Mouse (Mus musculus) liver, embryonic 16.5 days (tissue): Measurements from ENCODE around the gene Rnf148. TPM values are rescaled to one million over a fixed set of nuclear protein-coding genes. Genes with fewer than 3 reads are reported as not detected.

Experiments
- ATAC-seq: fragments of 200-750 bp; cut with Nextera tagmentation; 2 replicates; pipeline ENCODE4 v1.8.0; 2017; ENCODE audit warnings: low read depth, mild to moderate bottlenecking, moderate number of reproducible peaks, moderate library complexity
- H3K27ac ChIP-seq: fragments of 300-500 bp; sonication (generic); 2 replicates; pipeline ENCODE4 v1.5.1; 2014; ENCODE audit warnings: mild to moderate bottlenecking, low read length
- H3K27me3 ChIP-seq: fragments of 300-500 bp; sonication (generic); 2 replicates; pipeline ENCODE4 v1.6.1; 2014; ENCODE audit warnings: low read depth, low read length, mixed read lengths; ENCODE audit not compliant: control insufficient read depth, insufficient read depth
- H3K36me3 ChIP-seq: fragments of 300-500 bp; sonication (generic); 2 replicates; pipeline ENCODE4 v1.6.1; 2014; ENCODE audit warnings: mild to moderate bottlenecking; ENCODE audit not compliant: control insufficient read depth, insufficient read depth
- H3K4me1 ChIP-seq: fragments of 300-500 bp; sonication (generic); 2 replicates; pipeline ENCODE4 v1.6.1; 2014; ENCODE audit warnings: low read depth, low read length, mixed read lengths; ENCODE audit not compliant: control insufficient read depth
- H3K4me2 ChIP-seq: fragments of 300-500 bp; sonication (generic); 2 replicates; pipeline ENCODE4 v1.6.1; 2014; ENCODE audit warnings: low read depth, low read length, mixed read lengths
- H3K4me3 ChIP-seq: fragments of 300-500 bp; sonication (generic); 2 replicates; pipeline ENCODE4 v1.5.1; 2014; ENCODE audit warnings: low read depth, mild to moderate bottlenecking, low read length
- H3K9ac ChIP-seq: fragments of 300-500 bp; sonication (generic); 2 replicates; pipeline ENCODE4 v1.6.1; 2014; ENCODE audit warnings: low read depth, low read length
- H3K9me3 ChIP-seq: fragments of 300-500 bp; sonication (generic); replicated peaks from 2 replicates; pipeline ENCODE4 v1.6.1; 2016; ENCODE audit warnings: low read length; ENCODE audit not compliant: control insufficient read depth
- WGBS: fragments of 180-500 bp; shearing (Covaris S2); extraction: QIAGEN DNeasy Blood & Tissue Kit; methylation state at CpG from one replicate; pipeline ENCODE4 v1.1.7; 2014; ENCODE audit not compliant: insufficient replicate concordance; 5-methylcytosine and 5-hydroxymethylcytosine counted together
- polyA plus RNA-seq: library from polyadenylated mRNA; unstranded; fragments of >200 nt; fragmentation: Nextera tagmentation; extraction: Ambion mirVana; gene quantifications from 2 replicates; pipeline ENCODE4 v1.2.1, GENCODE M21; 2015

Rnf148 gene
- polyA plus RNA-seq, 1 experiment from 2014 or later = not detected

- 38% methylated on average over 4 of the region's 4 CpGs for WGBS
- H3K9me3 ChIP-seq = no peaks in the 10 kb centered on the region
- no peak overlapping the region for H3K4me3 ChIP-seq
- ATAC-seq = no peak
- no peaks in the 10 kb centered on the region for H3K4me1 ChIP-seq
- H3K27ac ChIP-seq = no peak overlapping the region
- no peak overlapping the region for H3K9ac ChIP-seq
- no peaks in the 10 kb centered on the region for H3K27me3 ChIP-seq
- H3K4me2 ChIP-seq = no peak overlapping the region
- no peaks in the 10 kb centered on the region for H3K36me3 ChIP-seq
Measured at GRCm38 (mm10) chr6:23630465-23630864, 24.5 kb downstream of the Rnf148 start.

Other genes with a start within 250 kb of the Rnf148 start
- gene Rnf133, start 4.8 kb downstream of the Rnf148 start, polyA plus RNA-seq = not detected in 2 replicates
- gene Cadps2, start 184.3 kb upstream of the Rnf148 start, polyA plus RNA-seq = 0.06 and 0.08 TPM in 2 replicates